Mouse (Mus musculus) limb, embryonic 13.5 days (tissue): ENCODE results near the gene Taf1d. TPM values are rescaled to one million over a fixed set of nuclear protein-coding genes. Genes with fewer than 3 reads are reported as not detected.

ENCODE experiments used
- ATAC-seq: fragments of 200-750 bp; cut with Nextera tagmentation; 2 replicates; pipeline ENCODE4 v1.8.0; 2017; ENCODE audit warnings: low read depth, moderate number of reproducible peaks, moderate TSS enrichment; ENCODE audit not compliant: low FRiP score
- H3K27ac ChIP-seq: fragments of 300-500 bp; sonication (generic); 2 replicates; pipeline ENCODE4 v1.5.1; 2015; ENCODE audit warnings: inconsistent platforms, mild to moderate bottlenecking, moderate library complexity
- H3K27me3 ChIP-seq: fragments of 300-500 bp; sonication (generic); 2 replicates; pipeline ENCODE4 v1.6.1; 2015; ENCODE audit warnings: mild to moderate bottlenecking, inconsistent platforms
- H3K36me3 ChIP-seq: fragments of 300-500 bp; sonication (generic); 2 replicates; pipeline ENCODE4 v1.6.1; 2015; ENCODE audit warnings: inconsistent platforms, mild to moderate bottlenecking, moderate library complexity
- H3K4me1 ChIP-seq: fragments of 300-500 bp; sonication (generic); 2 replicates; pipeline ENCODE4 v1.6.1; 2015; ENCODE audit warnings: inconsistent platforms
- H3K4me2 ChIP-seq: fragments of 300-500 bp; sonication (generic); replicated peaks from 2 replicates; pipeline ENCODE4 v1.6.1; 2015; ENCODE audit warnings: inconsistent platforms, mild to moderate bottlenecking, moderate library complexity
- H3K4me3 ChIP-seq: fragments of 300-500 bp; sonication (generic); 2 replicates; pipeline ENCODE4 v1.5.1; 2015; ENCODE audit warnings: moderate library complexity, mild to moderate bottlenecking, inconsistent platforms
- H3K9ac ChIP-seq: fragments of 300-500 bp; sonication (generic); 2 replicates; pipeline ENCODE4 v1.6.1; 2015; ENCODE audit warnings: mild to moderate bottlenecking, inconsistent platforms
- H3K9me3 ChIP-seq: fragments of 300-500 bp; sonication (generic); 2 replicates; pipeline ENCODE4 v1.6.1; 2016; ENCODE audit warnings: inconsistent platforms
- WGBS: fragments of 180-500 bp; shearing (Covaris S2); methylation state at CpG from one replicate; pipeline ENCODE4 v1.1.7; 2015; 5-methylcytosine and 5-hydroxymethylcytosine counted together
- polyA plus RNA-seq: library from polyadenylated mRNA; unstranded; fragments of >200 nt; fragmentation: Nextera tagmentation; extraction: Ambion mirVana; gene quantifications from 2 replicates; pipeline ENCODE4 v1.2.1, GENCODE M21; 2015

The Taf1d gene
- 84.9 and 90.5 TPM in 2 replicates for polyA plus RNA-seq

DNA sequence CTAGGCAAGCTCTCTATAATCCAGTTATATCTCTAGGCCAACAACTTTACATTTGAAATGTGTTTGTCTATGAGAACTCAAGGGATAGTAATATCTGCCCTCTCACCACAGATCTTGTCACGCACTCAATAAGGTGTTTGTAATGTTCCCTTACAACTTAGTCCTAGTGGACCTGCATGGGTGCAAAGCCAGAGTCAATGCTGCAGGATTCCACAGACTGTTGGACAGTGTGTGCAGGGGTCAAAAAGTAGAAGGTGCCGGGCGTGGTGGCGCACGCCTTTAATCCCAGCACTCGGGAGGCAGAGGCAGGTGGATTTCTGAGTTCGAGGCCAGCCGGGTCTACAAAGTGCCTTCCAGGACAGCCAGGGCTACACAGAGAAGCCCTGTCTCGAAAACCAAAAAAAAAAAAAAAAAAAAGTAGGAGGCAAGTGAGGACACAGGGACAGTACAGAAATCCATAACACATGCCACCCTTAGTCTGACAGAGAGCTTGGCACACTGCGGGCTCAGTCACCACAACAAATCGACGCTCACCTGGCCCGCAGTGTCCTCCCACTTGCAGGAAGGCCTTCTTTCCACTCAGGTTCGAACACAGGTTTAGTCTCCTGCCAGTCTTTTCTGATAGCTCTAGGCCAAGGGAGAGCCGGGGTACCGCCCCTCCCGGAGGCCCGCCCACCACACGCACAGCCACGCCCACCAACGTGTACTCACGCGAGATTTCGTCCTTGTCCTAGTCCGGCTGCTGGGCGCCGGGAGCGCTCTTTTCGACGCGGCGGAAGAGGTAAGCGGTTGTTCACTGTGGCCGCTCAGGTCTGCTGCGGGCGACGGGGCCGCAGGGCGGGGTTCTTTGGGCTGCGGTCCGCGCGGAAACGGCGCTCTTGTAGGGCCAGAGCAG, at the start of gene Taf1d:
Taf1d (plus strand) TSS at position 712 of the 895 bp plus-strand sequence.
- peaks cover 31% of the 10 kb centered on the region for H3K36me3 ChIP-seq
- peak within 1 kb of the TSS; percentile 88 for H3K4me3 ChIP-seq
- WGBS, result 13% methylated on average over 45 of the region's 45 CpGs
- H3K9me3 ChIP-seq, result no peaks in the 10 kb centered on the region
- no peaks in the 10 kb centered on the region for H3K27me3 ChIP-seq
- H3K4me1 ChIP-seq, result peaks cover 40% of the 10 kb centered on the region
- peak within 1 kb of the TSS; percentile 88 for H3K4me2 ChIP-seq
- H3K27ac ChIP-seq, result peak within 1 kb of the TSS; percentile 95
- peak within 1 kb of the TSS; percentile 98 for H3K9ac ChIP-seq
- ATAC-seq, result peak; percentile 98

GRCm38 (mm10) chr9:15256214-15256613, 49.8 kb upstream of the Taf1d start:
- H3K4me2 ChIP-seq, result no peak overlapping the region
- 76% methylated on average over 3 of the region's 3 CpGs for WGBS
- H3K9me3 ChIP-seq, result no peaks in the 10 kb centered on the region
- no peaks in the 10 kb centered on the region for H3K4me1 ChIP-seq
- H3K36me3 ChIP-seq, result peaks cover 12% of the 10 kb centered on the region
- H3K27me3 ChIP-seq, result no peaks in the 10 kb centered on the region
- no peak overlapping the region for H3K27ac ChIP-seq
- no peak overlapping the region for H3K4me3 ChIP-seq
- H3K9ac ChIP-seq, result no peak overlapping the region
- no peak for ATAC-seq

DNA sequence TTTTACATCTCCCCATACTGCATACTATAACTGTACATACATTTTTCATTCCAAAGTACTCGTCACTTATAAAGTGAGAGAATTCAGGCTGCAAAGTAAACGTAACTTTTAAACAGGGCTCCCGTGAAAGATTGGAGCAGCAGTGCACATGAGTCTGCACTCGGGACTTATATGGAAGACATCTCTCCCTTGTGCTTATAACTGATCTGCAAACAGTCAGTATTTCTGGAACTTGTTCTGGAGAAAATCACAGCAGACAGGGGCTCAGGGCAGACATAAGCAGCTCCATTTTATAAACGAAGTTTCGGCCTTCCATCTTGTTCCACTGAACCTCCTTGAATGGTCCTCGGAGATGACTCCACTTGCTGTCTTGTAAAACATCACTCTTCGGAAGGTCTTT, 44.0 kb upstream of the Taf1d start:
- H3K36me3 ChIP-seq, result peaks cover 68% of the 10 kb centered on the region
- 93% methylated on average over 8 of the region's 8 CpGs for WGBS
- H3K27me3 ChIP-seq, result no peaks in the 10 kb centered on the region
- H3K4me3 ChIP-seq, result no peak overlapping the region
- no peak for ATAC-seq
- no peak overlapping the region for H3K27ac ChIP-seq
- no peaks in the 10 kb centered on the region for H3K9me3 ChIP-seq
- no peak overlapping the region for H3K9ac ChIP-seq
- no peak overlapping the region for H3K4me2 ChIP-seq
- H3K4me1 ChIP-seq, result no peaks in the 10 kb centered on the region

GRCm38 (mm10) chr9:15263487-15263886, 42.5 kb upstream of the Taf1d start:
- ATAC-seq, result no peak
- Histone ChIP-seq H3K27me3 (no peaks in the 10 kb centered on the region), H3K4me2 (no peak overlapping the region), H3K4me1 (no peaks in the 10 kb centered on the region), H3K36me3 (peaks cover 82% of the 10 kb centered on the region), H3K27ac (no peak overlapping the region), H3K9ac (no peak overlapping the region), H3K9me3 (no peaks in the 10 kb centered on the region), H3K4me3 (no peak overlapping the region)
- WGBS, result 98% methylated on average over 10 of the region's 10 CpGs

GRCm38 (mm10) chr9:15273981-15274380, 32.0 kb upstream of the Taf1d start:
- H3K9ac ChIP-seq, result no peak overlapping the region
- no peak overlapping the region for H3K27ac ChIP-seq
- H3K4me1 ChIP-seq, result peaks cover 13% of the 10 kb centered on the region
- no peaks in the 10 kb centered on the region for H3K9me3 ChIP-seq
- no peaks in the 10 kb centered on the region for H3K27me3 ChIP-seq
- H3K36me3 ChIP-seq, result peaks cover 82% of the 10 kb centered on the region
- no peak overlapping the region for H3K4me3 ChIP-seq
- no peak for ATAC-seq
- 98% methylated on average over 2 of the region's 2 CpGs for WGBS
- no peak overlapping the region for H3K4me2 ChIP-seq

- H3K4me1 ChIP-seq, result peaks cover 24% of the 10 kb centered on the region
- peaks cover 54% of the 10 kb centered on the region for H3K36me3 ChIP-seq
- ATAC-seq, result no peak
- no peak overlapping the region for H3K4me3 ChIP-seq
- no peaks in the 10 kb centered on the region for H3K27me3 ChIP-seq
- 92% methylated on average over 4 of the region's 4 CpGs for WGBS
- no peak overlapping the region for H3K9ac ChIP-seq
- H3K27ac ChIP-seq, result no peak overlapping the region
- H3K4me2 ChIP-seq, result no peak overlapping the region
- no peaks in the 10 kb centered on the region for H3K9me3 ChIP-seq
Measured at GRCm38 (mm10) chr9:15276855-15277254, 29.2 kb upstream of the Taf1d start.

DNA sequence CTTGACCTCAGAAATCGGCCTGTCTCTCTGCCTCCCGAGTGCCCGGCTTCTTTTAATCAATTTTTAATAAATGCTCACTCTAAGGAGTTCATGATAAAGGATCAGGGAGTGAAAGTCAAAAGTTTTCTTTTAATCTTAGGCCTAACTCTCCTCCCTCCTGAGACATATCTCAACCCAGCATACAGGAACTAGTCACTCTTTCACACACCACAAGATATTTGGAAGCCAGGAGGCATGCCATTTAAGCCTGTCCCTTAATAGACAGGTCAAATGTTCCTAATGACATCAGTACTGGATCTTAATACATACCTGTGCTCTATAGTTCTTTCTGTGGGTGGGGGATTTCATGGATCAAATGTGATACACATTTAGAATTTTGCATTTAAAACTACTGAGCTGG, 27.7 kb upstream of the Taf1d start:
- WGBS, result 95% methylated on average over 3 of the region's 3 CpGs

GRCm38 (mm10) chr9:15279139-15279648, 26.8 kb upstream of the Taf1d start:
- Histone ChIP-seq H3K9ac (peak overlapping the region; percentile 97), H3K4me1 (peaks cover 24% of the 10 kb centered on the region), H3K36me3 (peaks cover 31% of the 10 kb centered on the region), H3K4me3 (peak overlapping the region; percentile 98), H3K27ac (peak overlapping the region; percentile 87), H3K4me2 (peak overlapping the region; percentile 82), H3K9me3 (no peaks in the 10 kb centered on the region), H3K27me3 (no peaks in the 10 kb centered on the region)
- WGBS, result 9% methylated on average over 19 of the region's 19 CpGs
- ATAC-seq, result no peak; the same call in 1 of the 2 replicates

More for the DNA sequence above, 27.7 kb upstream of the Taf1d start:
- no peak overlapping the region for H3K9ac ChIP-seq
- H3K4me3 ChIP-seq, result no peak overlapping the region
- H3K27ac ChIP-seq, result no peak overlapping the region
- H3K4me2 ChIP-seq, result peak overlapping the region; percentile 82
- no peaks in the 10 kb centered on the region for H3K27me3 ChIP-seq
- ATAC-seq, result no peak
- no peaks in the 10 kb centered on the region for H3K9me3 ChIP-seq
- H3K36me3 ChIP-seq, result peaks cover 39% of the 10 kb centered on the region
- H3K4me1 ChIP-seq, result peaks cover 24% of the 10 kb centered on the region

DNA sequence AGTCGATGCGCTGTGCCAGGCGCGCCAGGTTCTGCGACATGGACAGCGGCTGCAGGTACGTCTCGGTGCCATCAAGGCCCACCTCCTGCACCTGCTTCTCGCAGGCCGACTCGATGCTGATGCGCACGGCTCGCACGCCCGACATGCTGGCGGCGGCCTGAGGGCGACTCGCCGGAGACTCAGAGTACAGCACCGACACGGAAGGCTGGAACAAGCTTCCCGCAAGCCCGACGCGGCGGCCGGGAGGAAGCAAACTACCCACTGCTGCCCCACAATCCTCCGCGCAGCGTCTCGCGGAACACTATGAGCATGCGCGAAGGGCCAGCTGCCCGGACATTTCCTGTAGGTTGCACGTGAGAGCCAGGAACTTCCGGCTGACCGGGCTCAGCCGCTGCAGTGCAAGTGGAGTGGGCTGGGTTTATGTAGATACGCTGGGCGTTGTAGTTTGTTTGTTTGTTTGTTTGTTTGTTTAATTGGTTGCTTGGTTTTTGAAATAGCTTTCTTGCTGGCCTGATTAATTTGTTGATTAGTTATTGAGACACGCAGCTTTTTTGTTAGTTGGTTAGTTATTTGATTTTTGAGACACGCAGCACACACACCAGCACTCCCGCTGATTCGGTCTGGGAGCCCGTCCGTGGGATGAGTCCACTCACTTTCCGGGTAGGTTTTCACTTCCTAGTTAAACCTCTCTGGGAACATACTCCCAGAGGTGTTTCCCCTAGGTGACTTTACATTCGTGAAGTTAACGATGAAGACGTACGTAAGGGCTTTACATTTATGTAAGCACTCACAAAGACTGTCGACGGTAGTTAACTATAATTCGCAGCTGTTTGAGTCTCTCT, 26.1 kb upstream of the Taf1d start, which contains the start of gene Med17:
Med17 (minus strand) TSS at position 283 of the 842 bp plus-strand sequence.
- Histone ChIP-seq H3K36me3 (peaks cover 24% of the 10 kb centered on the region), H3K4me2 (peak within 1 kb of the TSS; percentile 82), H3K4me1 (peaks cover 24% of the 10 kb centered on the region), H3K4me3 (peak within 1 kb of the TSS; percentile 98), H3K27me3 (no peaks in the 10 kb centered on the region), H3K27ac (peak within 1 kb of the TSS; percentile 87), H3K9ac (peak within 1 kb of the TSS; percentile 97), H3K9me3 (no peaks in the 10 kb centered on the region)
- under 1% methylated on average over 57 of the region's 57 CpGs for WGBS
- ATAC-seq, result peak; percentile 98

DNA sequence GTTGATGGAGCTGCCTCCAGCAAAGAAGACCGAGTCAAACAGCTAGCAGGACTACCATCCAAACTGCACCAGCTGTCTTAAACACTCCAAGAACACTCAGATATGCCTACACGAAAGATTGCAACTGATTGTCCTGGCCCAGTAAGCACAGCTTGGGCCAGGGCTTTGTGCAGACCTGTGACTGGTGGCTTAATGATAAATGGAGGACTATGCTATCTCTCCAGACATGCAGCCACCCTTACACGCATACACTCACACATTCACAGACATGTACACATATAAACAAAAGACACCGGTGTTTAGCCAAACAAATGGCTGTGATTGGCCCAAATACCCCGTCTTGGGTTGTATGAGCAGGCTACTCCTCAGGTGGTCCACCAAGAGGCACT, 25.5 kb upstream of the Taf1d start:
- Histone ChIP-seq H3K36me3 (peaks cover 18% of the 10 kb centered on the region), H3K4me3 (peak overlapping the region; percentile 98), H3K27ac (no peak overlapping the region), H3K9me3 (no peaks in the 10 kb centered on the region), H3K4me2 (peak overlapping the region; percentile 82), H3K27me3 (no peaks in the 10 kb centered on the region), H3K4me1 (peaks cover 24% of the 10 kb centered on the region), H3K9ac (peak overlapping the region; percentile 97)
- WGBS, result 55% methylated on average over 5 of the region's 5 CpGs
- no peak for ATAC-seq

GRCm38 (mm10) chr9:15285443-15285842, 20.6 kb upstream of the Taf1d start:
- 68% methylated on average over 3 of the region's 3 CpGs for WGBS
- no peak for ATAC-seq
- Histone ChIP-seq H3K4me3 (no peak overlapping the region), H3K9ac (no peak overlapping the region), H3K27ac (no peak overlapping the region), H3K4me2 (no peak overlapping the region), H3K36me3 (peaks cover 21% of the 10 kb centered on the region), H3K9me3 (no peaks in the 10 kb centered on the region), H3K4me1 (peaks cover 8% of the 10 kb centered on the region), H3K27me3 (no peaks in the 10 kb centered on the region)

DNA sequence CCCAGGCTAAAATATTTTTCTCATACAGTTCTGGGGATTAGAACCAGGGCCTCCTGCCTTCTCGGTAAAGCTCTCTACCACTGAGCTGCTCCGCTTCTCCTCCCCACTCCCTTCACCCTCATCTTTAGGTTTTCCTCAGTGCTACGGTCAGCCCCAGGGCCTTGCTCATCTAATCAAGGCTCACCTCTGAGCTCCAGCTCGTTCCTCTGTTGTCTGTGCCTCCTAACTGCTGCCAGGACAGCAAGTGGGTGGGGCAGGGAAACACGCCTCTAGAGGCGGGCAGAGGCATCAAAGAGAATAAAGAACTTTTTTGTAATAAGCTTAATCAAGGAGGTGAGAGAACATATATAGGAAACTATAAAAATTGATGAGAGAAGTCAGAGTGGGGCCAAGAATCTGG, 18.2 kb upstream of the Taf1d start:
- Histone ChIP-seq H3K27ac (no peak overlapping the region), H3K4me2 (no peak overlapping the region), H3K27me3 (no peaks in the 10 kb centered on the region), H3K9ac (no peak overlapping the region), H3K4me3 (no peak overlapping the region), H3K36me3 (peaks cover 30% of the 10 kb centered on the region), H3K9me3 (no peaks in the 10 kb centered on the region), H3K4me1 (no peaks in the 10 kb centered on the region)
- 53% methylated on average over 6 of the region's 6 CpGs for WGBS
- no peak for ATAC-seq
